Mouse (Mus musculus) neural tube, embryonic 14.5 days (tissue): Measurements from ENCODE around the gene Atxn1. TPM values are rescaled to one million over a fixed set of nuclear protein-coding genes. Genes with fewer than 3 reads are reported as not detected.

ENCODE experiments used
- ATAC-seq: fragments of 200-750 bp; cut with Nextera tagmentation; 2 replicates; pipeline ENCODE4 v1.8.0; 2017; ENCODE audit warnings: low read depth, mild to moderate bottlenecking, moderate TSS enrichment, moderate library complexity
- H3K27ac ChIP-seq: fragments of 300-500 bp; sonication (generic); 2 replicates; pipeline ENCODE4 v1.5.1; 2014; ENCODE audit warnings: low read depth, mild to moderate bottlenecking, control low read depth, low read length, moderate library complexity, mixed read lengths
- H3K27me3 ChIP-seq: fragments of 300-500 bp; sonication (generic); 2 replicates; pipeline ENCODE4 v1.6.1; 2014; ENCODE audit warnings: low read length; ENCODE audit not compliant: control insufficient read depth, insufficient read depth
- H3K36me3 ChIP-seq: fragments of 300-500 bp; sonication (generic); 2 replicates; pipeline ENCODE4 v1.6.1; 2014; ENCODE audit warnings: low read length, mixed read lengths; ENCODE audit not compliant: control insufficient read depth, insufficient read depth
- H3K4me1 ChIP-seq: fragments of 300-500 bp; sonication (generic); 2 replicates; pipeline ENCODE4 v1.6.1; 2014; ENCODE audit warnings: low read length; ENCODE audit not compliant: control insufficient read depth, insufficient read depth
- H3K4me2 ChIP-seq: fragments of 300-500 bp; sonication (generic); 2 replicates; pipeline ENCODE4 v1.6.1; 2014; ENCODE audit warnings: mild to moderate bottlenecking, low read depth, low read length, control low read depth
- H3K4me3 ChIP-seq: fragments of 300-500 bp; sonication (generic); 2 replicates; pipeline ENCODE4 v1.5.1; 2014; ENCODE audit warnings: low read depth, low read length, control low read depth, mixed read lengths
- H3K9ac ChIP-seq: fragments of 300-500 bp; sonication (generic); replicated peaks from 2 replicates; pipeline ENCODE4 v1.6.1; 2014; ENCODE audit warnings: low read depth, mild to moderate bottlenecking, control low read depth, low read length, mixed read lengths
- H3K9me3 ChIP-seq: fragments of 300-500 bp; sonication (generic); 2 replicates; pipeline ENCODE4 v1.6.1; 2016; ENCODE audit warnings: low read length; ENCODE audit not compliant: control insufficient read depth
- WGBS: fragments of 180-500 bp; shearing (Covaris S2); extraction: QIAGEN DNeasy Blood & Tissue Kit; methylation state at CpG from one replicate; pipeline ENCODE4 v1.1.7; 2014; 5-methylcytosine and 5-hydroxymethylcytosine counted together
- polyA plus RNA-seq: library from polyadenylated mRNA; unstranded; fragments of >200 nt; fragmentation: Nextera tagmentation; extraction: Ambion mirVana; gene quantifications from 2 replicates; pipeline ENCODE4 v1.2.1, GENCODE M21; 2014

Gene Atxn1
- polyA plus RNA-seq, 1 experiment from 2014 or later: 9.4 TPM

DNA sequence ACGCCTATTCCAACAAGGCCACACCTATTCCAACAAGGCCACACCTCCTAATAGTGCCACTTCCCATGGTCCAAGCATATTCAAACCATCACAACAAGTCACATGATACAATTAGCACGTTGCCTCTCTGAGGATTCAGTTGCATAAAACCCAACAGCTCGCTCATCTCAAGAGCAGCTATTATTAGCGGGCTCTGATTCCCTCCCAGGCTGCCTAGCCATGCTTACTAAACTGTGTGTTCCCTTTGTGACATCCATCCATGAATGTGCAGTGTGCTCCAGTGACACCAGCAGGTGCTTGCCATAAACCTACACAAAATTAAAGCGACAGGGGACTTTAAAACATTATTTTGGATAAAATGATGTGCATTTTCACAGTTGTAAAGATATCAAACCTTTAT lies 25.7 kb upstream of the Atxn1 start:
- no peak for ATAC-seq
- H3K36me3 ChIP-seq: no peaks in the 10 kb centered on the region
- no peak overlapping the region for H3K9ac ChIP-seq
- H3K27me3 ChIP-seq: no peaks in the 10 kb centered on the region
- H3K27ac ChIP-seq: no peak overlapping the region
- H3K4me3 ChIP-seq: no peak overlapping the region
- H3K9me3 ChIP-seq: no peaks in the 10 kb centered on the region
- H3K4me2 ChIP-seq: no peak overlapping the region
- WGBS: 77% methylated on average over 5 of the region's 5 CpGs
- no peaks in the 10 kb centered on the region for H3K4me1 ChIP-seq

- H3K4me2 ChIP-seq: no peak overlapping the region
- H3K4me1 ChIP-seq: no peaks in the 10 kb centered on the region
- H3K4me3 ChIP-seq: no peak overlapping the region
- WGBS: 36% methylated on average over 5 of the region's 5 CpGs
- H3K36me3 ChIP-seq: no peaks in the 10 kb centered on the region
- no peaks in the 10 kb centered on the region for H3K27me3 ChIP-seq
- no peak for ATAC-seq
- H3K27ac ChIP-seq: no peak overlapping the region
- H3K9ac ChIP-seq: no peak overlapping the region
- H3K9me3 ChIP-seq: no peaks in the 10 kb centered on the region
These were observed 14.4 kb upstream of the Atxn1 start for GRCm38 (mm10) chr13:45979246-45979645.

- WGBS: 29% methylated on average over 1 of the region's 1 CpGs
- no peak overlapping the region for H3K4me3 ChIP-seq
These were observed 12.1 kb upstream of the Atxn1 start for GRCm38 (mm10) chr13:45976894-45977293.

GRCm38 (mm10) chr13:45974651-45975050 lies 9.8 kb upstream of the Atxn1 start:
- 62% methylated on average over 3 of the region's 3 CpGs for WGBS

More at GRCm38 (mm10) chr13:45976894-45977293, 12.1 kb upstream of the Atxn1 start:
- no peaks in the 10 kb centered on the region for H3K9me3 ChIP-seq
- no peaks in the 10 kb centered on the region for H3K27me3 ChIP-seq
- no peak overlapping the region for H3K9ac ChIP-seq
- no peak overlapping the region for H3K4me2 ChIP-seq
- H3K4me1 ChIP-seq: no peaks in the 10 kb centered on the region
- no peaks in the 10 kb centered on the region for H3K36me3 ChIP-seq
- H3K27ac ChIP-seq: no peak overlapping the region
- no peak for ATAC-seq

DNA sequence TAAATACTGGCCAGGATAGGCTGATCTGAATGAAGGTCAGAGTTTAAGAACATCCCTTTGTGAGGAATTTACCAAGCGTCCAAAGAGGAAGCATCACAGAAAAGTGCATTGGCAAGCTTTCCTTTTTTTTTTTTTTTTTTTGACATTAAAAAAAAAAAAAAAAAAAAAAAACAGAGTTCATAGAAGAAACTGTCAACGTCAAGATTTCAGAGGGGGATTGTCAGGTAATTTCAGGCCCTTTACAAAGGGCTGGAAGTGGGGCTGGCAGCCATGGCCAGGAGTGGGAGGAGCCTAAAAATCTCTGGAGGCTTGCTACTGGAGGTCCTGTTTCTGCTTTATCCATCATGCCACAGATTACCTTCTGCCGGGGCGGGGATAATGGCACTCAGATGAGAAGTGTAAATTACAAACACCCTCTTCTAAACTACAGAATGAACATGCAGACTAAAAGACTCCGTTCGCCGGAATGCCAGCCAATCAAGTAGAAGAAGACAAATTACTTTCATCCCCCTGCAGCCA lies 9.2 kb upstream of the Atxn1 start:
- H3K9ac ChIP-seq: no peak overlapping the region
- no peaks in the 10 kb centered on the region for H3K9me3 ChIP-seq
- no peak overlapping the region for H3K4me3 ChIP-seq
- H3K4me1 ChIP-seq: no peaks in the 10 kb centered on the region
- no peak overlapping the region for H3K27ac ChIP-seq
- no peaks in the 10 kb centered on the region for H3K36me3 ChIP-seq
- 52% methylated on average over 7 of the region's 7 CpGs for WGBS
- ATAC-seq: no peak
- H3K27me3 ChIP-seq: no peaks in the 10 kb centered on the region
- H3K4me2 ChIP-seq: no peak overlapping the region

More at GRCm38 (mm10) chr13:45974651-45975050, 9.8 kb upstream of the Atxn1 start:
- Histone ChIP-seq H3K9ac (no peak overlapping the region), H3K4me3 (no peak overlapping the region), H3K4me2 (no peak overlapping the region), H3K27ac (no peak overlapping the region), H3K27me3 (no peaks in the 10 kb centered on the region), H3K4me1 (no peaks in the 10 kb centered on the region), H3K36me3 (no peaks in the 10 kb centered on the region), H3K9me3 (no peaks in the 10 kb centered on the region)
- no peak for ATAC-seq

GRCm38 (mm10) chr13:45970920-45971536 lies 6.2 kb upstream of the Atxn1 start:
- Histone ChIP-seq H3K36me3 (no peaks in the 10 kb centered on the region), H3K4me3 (no peak overlapping the region), H3K4me2 (no peak overlapping the region), H3K27me3 (no peaks in the 10 kb centered on the region), H3K27ac (no peak overlapping the region), H3K4me1 (peaks cover 2% of the 10 kb centered on the region), H3K9ac (no peak overlapping the region), H3K9me3 (no peaks in the 10 kb centered on the region)
- no peak for ATAC-seq
- 63% methylated on average over 12 of the region's 12 CpGs for WGBS

DNA sequence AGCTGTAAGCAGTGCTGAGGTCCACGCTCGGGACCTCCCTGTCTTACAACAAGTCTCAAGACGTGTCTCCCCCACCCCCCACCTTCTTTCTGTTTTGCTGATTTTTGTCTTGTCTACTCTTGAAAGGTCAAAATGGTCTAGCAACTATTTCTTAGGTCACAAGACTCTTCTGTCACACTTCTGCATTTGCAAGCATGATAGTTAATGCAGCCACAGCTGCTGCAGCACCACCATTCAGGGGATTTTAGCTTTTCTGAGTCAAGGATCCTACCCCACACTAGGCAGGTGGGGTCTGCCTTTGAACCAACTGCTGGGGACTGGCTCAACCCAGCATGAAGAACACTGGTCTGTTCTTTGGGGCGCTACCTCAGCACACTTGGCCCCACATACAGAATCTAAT lies 3.4 kb upstream of the Atxn1 start:
- no peak overlapping the region for H3K4me2 ChIP-seq
- H3K27ac ChIP-seq: no peak overlapping the region
- no peaks in the 10 kb centered on the region for H3K36me3 ChIP-seq
- H3K4me3 ChIP-seq: no peak overlapping the region
- no peaks in the 10 kb centered on the region for H3K9me3 ChIP-seq
- 0 out of 2 replicates have a peak, but pooled peaks cover 3% of the 10 kb centered on the region for H3K27me3 ChIP-seq
- WGBS: 69% methylated on average over 4 of the region's 4 CpGs
- ATAC-seq: no peak
- peaks cover 6% of the 10 kb centered on the region for H3K4me1 ChIP-seq
- H3K9ac ChIP-seq: no peak overlapping the region

- Histone ChIP-seq H3K9ac (no peak overlapping the region), H3K4me2 (no peak overlapping the region), H3K4me1 (peaks cover 6% of the 10 kb centered on the region), H3K9me3 (no peaks in the 10 kb centered on the region), H3K4me3 (no peak overlapping the region), H3K36me3 (no peaks in the 10 kb centered on the region), H3K27ac (no peak overlapping the region), H3K27me3 (0 out of 2 replicates have a peak, but pooled peaks cover 3% of the 10 kb centered on the region)
- ATAC-seq: no peak
- 74% methylated on average over 3 of the region's 3 CpGs for WGBS
These were observed 2.6 kb upstream of the Atxn1 start for GRCm38 (mm10) chr13:45967371-45967770.

DNA sequence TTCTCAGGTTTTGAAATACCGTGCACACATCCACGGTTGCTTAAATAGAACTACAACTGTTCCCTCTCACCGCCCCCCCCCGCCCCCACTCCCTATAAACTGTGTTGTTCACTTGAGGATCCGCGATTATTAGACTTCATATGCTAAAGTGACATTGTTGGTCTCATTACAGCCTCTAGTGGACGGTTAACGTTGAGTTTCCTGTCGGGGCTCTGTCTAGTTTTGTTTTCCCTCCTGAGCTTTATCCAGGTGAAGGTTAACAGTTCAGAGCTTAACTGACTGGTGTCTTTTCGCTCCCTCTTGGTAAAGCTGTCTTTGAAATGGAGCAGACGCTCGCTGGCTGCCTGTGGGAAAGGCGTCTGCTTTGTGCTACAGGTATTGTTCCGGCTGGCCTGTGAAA lies 1.8 kb upstream of the Atxn1 start:
- H3K27me3 ChIP-seq: 0 out of 2 replicates have a peak, but pooled peaks cover 3% of the 10 kb centered on the region
- no peak for ATAC-seq
- peaks cover 12% of the 10 kb centered on the region for H3K4me1 ChIP-seq
- no peak overlapping the region for H3K27ac ChIP-seq
- no peak overlapping the region for H3K9ac ChIP-seq
- H3K4me2 ChIP-seq: peak overlapping the region; percentile 69
- peak overlapping the region; percentile 77 for H3K4me3 ChIP-seq
- no peaks in the 10 kb centered on the region for H3K36me3 ChIP-seq
- WGBS: 2% methylated on average over 14 of the region's 14 CpGs
- H3K9me3 ChIP-seq: no peaks in the 10 kb centered on the region
